Mouse (Mus musculus) heart, postnatal 0 days (tissue): ENCODE data around the gene Palld.

Experiments
- CTCF ChIP-seq: IDR thresholded peaks from 2 replicates; pipeline ENCODE4 v1.5.1; 2016; ENCODE audit warnings: antibody characterized with exemption, control low read depth, low read depth
- EP300 ChIP-seq: IDR thresholded peaks from 2 replicates; pipeline ENCODE4 v1.6.1; 2016; ENCODE audit warnings: antibody characterized with exemption, low read depth

DNA sequence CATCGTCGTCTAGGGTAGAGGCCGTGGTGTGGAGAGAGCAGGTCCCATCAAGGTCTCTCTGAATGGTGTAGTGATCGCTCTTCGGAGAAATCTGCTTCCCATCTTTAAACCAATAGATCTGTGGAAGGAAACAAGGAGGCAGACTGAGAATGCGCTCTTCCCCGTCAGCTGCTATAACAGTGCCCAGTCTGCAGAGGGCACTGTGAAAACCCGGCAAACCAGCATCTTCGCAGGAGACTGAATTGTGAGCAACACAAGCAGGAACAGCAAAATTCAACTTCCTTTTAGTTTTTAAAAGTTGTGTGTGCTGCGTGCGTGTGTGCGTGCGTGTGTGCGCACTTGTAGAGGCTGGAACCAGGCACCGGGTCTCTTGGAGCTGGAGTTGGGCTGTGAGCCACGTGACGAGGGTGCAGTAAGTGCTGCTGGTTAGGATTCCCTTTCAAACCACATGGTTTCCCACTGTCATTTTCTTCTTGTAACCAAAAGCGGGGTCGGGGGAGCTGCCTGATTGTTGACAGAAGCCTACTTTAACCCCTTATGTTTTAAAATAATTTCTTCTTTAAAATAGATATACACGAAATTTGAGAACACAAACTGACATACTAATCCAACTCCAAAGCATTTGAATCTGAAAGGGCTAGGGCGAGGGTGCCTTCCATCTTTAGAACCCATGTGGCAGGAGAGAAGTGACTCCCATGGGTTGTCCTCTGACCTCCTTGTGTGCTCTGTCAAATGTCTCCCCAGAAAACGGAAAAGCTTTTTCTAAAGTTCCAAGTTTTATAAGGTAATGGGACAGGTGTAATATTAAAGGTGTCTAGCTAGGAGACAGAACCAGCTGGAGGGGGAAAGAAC is 370.3 kb downstream of the Palld start:
- peak; percentile 36 for TF ChIP-seq CTCF
- no peak for TF ChIP-seq EP300
